Mouse (Mus musculus): ENCODE measurements around the gene Mroh9. TPM values are rescaled to one million over a fixed set of nuclear protein-coding genes. Genes with fewer than 3 reads are reported as not detected.

Gene Mroh9
- polyA plus RNA-seq, 1 experiment from 2014 or later: not detected

- no peaks in the 10 kb centered on the region for H3K4me1 ChIP-seq (replicated peaks; ENCODE audit: control insufficient read depth, insufficient read depth, low read length)
- no peak for ATAC-seq
- 85% methylated on average over 2 of the region's 2 CpGs for WGBS
- no peak for TF ChIP-seq CTCF (IDR thresholded peaks at IDR 0.05; ENCODE audit: low read depth)
- H3K27ac ChIP-seq (ENCODE audit: low read depth, low read length): no peak overlapping the region
- no peak overlapping the region for H3K9ac ChIP-seq (ENCODE audit: low read depth, low read length)
- no peaks in the 10 kb centered on the region for H3K9me3 ChIP-seq (ENCODE audit: control insufficient read depth)
- H3K4me2 ChIP-seq (replicated peaks; ENCODE audit: low read depth): no peak overlapping the region
- no peak overlapping the region for H3K4me3 ChIP-seq (ENCODE audit: low read depth, low read length)
- no peaks in the 10 kb centered on the region for H3K36me3 ChIP-seq (ENCODE audit: control insufficient read depth, insufficient read depth)
- no peaks in the 10 kb centered on the region for H3K27me3 ChIP-seq (replicated peaks; ENCODE audit: control insufficient read depth, insufficient read depth, low read length)
These were observed 99.2 kb downstream of the Mroh9 start for GRCm38 (mm10) chr1:162986121-162986748.

DNA sequence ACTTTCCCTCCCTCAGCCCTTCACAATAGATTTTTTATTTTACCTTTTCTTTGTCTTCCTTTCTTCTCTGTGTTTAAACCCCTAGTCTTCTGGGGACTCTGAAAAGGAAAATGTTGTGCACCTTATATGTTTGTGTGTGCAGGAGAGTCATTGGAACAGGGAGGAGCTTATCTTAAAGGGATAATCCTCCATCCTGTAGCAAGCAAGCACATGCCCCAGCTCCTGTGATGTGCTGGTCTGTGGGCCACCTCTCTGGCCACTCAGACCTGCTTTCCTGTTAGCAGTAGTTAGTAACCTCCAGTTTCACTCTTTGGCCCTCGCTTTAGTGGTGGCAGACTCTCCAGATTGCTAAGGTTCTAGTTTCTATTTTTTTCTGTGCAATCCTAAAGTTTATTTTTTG, 101.0 kb downstream of the Mroh9 start, which contains the start of gene Fmo3:
TSS of gene Fmo3 (minus strand) at position 101 of the 400 bp plus-strand sequence.
- TF ChIP-seq CTCF (IDR thresholded peaks at IDR 0.05; ENCODE audit: low read depth): no peak
- Histone ChIP-seq H3K4me1 (replicated peaks; ENCODE audit: control insufficient read depth, insufficient read depth, low read length) (no peaks in the 10 kb centered on the region), H3K4me3 (ENCODE audit: low read depth, low read length) (no peak within 1 kb of the TSS), H3K36me3 (ENCODE audit: control insufficient read depth, insufficient read depth) (no peaks in the 10 kb centered on the region), H3K4me2 (replicated peaks; ENCODE audit: low read depth) (no peak within 1 kb of the TSS), H3K27ac (ENCODE audit: low read depth, low read length) (no peak within 1 kb of the TSS), H3K9ac (ENCODE audit: low read depth, low read length) (no peak within 1 kb of the TSS), H3K27me3 (replicated peaks; ENCODE audit: control insufficient read depth, insufficient read depth, low read length) (no peaks in the 10 kb centered on the region), H3K9me3 (ENCODE audit: control insufficient read depth) (no peaks in the 10 kb centered on the region)
- ATAC-seq: no peak
- 69% methylated on average over 1 of the region's 1 CpGs for WGBS

Other genes starting within 250 kb of the Mroh9 start
- 7.3 and 8.2 TPM in 2 replicates for gene Fmo1, start 219.1 kb downstream of the Mroh9 start, polyA plus RNA-seq (2015; fragmentation: Nextera tagmentation; extraction: Ambion mirVana)
- 3.8 and 4.4 TPM in 2 replicates for gene Fmo2, start 186.9 kb downstream of the Mroh9 start, polyA plus RNA-seq (2015; fragmentation: Nextera tagmentation; extraction: Ambion mirVana)
- gene Fmo6, start 148.2 kb downstream of the Mroh9 start, polyA plus RNA-seq (2015; fragmentation: Nextera tagmentation; extraction: Ambion mirVana): not detected in 2 replicates
- not detected in 2 replicates for gene Fmo3, start 101.1 kb downstream of the Mroh9 start, polyA plus RNA-seq (2015; fragmentation: Nextera tagmentation; extraction: Ambion mirVana)
- 14.9 and 16.9 TPM in 2 replicates for gene Prrx1, start 228.0 kb upstream of the Mroh9 start, polyA plus RNA-seq (2015; fragmentation: Nextera tagmentation; extraction: Ambion mirVana)